9 mouse cellular contexts compared by ENCODE assay signal in the genomic region with DNA sequence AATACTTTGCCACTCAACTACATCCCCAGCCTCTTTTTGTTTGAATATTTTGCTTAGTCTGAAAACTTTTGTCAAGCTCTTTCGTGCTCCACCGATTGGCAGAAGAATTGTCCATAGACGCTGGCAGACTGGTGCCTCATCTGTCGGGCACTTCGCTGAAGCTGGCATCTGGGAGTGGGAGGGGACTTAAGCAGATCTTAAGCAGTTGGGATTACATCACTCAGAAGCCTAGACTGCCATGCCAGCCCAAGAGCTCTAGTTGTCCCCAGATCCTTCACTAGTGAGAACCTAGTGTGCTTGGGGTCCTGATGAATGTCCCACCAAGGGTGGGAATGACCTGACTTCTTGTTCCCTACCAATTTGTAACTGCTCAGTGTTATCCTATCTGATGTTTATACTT.
DNase-seq lines count a peak whose midpoint lies in the region; ATAC-seq lines count a peak whose summit lies in the region.
"Had no signal": no experiment of that assay in that cellular context is flagged by ENCODE, and none has a peak within 500 bp of the region (broad histone marks: within the 10 kb centered on the region; RNA-seq: fewer than 3 reads in every experiment).

No protein-coding gene starts in this region.

- H3K4me3 ChIP-seq in midbrain, embryonic 14.5 days (replicated peaks; ENCODE audit: low read depth, low read length): no peak overlapping the region
- H3K4me3 ChIP-seq: heart, embryonic 15.5 days had no signal

- ATAC-seq in midbrain, embryonic 14.5 days (ENCODE audit: low FRiP score, low TSS enrichment): no peak

- no peaks in the 10 kb centered on the region for H3K9me3 ChIP-seq in midbrain, embryonic 14.5 days (ENCODE audit: control insufficient read depth, low read length)
- H3K9me3 ChIP-seq: heart, embryonic 15.5 days had no signal

- no peak overlapping the region for H3K9ac ChIP-seq in midbrain, embryonic 14.5 days (replicated peaks; ENCODE audit: low read length)
- H3K9ac ChIP-seq: heart, embryonic 15.5 days had no signal

- H3K4me1 ChIP-seq in midbrain, embryonic 14.5 days (ENCODE audit: control insufficient read depth, insufficient read depth, low read length): peaks cover 73% of the 10 kb centered on the region

- H3K27ac ChIP-seq in midbrain, embryonic 14.5 days (replicated peaks; ENCODE audit: low read depth, low read length): peak overlapping the region; percentile 87
- H3K27ac ChIP-seq: heart, embryonic 15.5 days had no signal

- DNase-seq in right cerebral cortex, adult 18-20 months: peak; percentile 66
- DNase-seq in right cerebral cortex, postnatal 4 days: no peak
- peak; percentile 66 to 75 for DNase-seq in layer of hippocampus, adult 18-20 months (ENCODE audit: low spot score in 2 of 2)
- peak; percentile 53 for DNase-seq in midbrain, embryonic 14.5 days
- DNase-seq in thymus, postnatal 36 days: no peak
- DNase-seq in heart, adult 18-20 months: no peak
- no peak for DNase-seq in urinary bladder, postnatal 10 days (ENCODE audit: low spot score)
- no peak for DNase-seq in adrenal gland, adult 8-10 months

- no peaks in the 10 kb centered on the region for H3K36me3 ChIP-seq in midbrain, embryonic 14.5 days (ENCODE audit: control insufficient read depth, insufficient read depth, low read length)
- H3K36me3 ChIP-seq: heart, embryonic 15.5 days had no signal

- H3K4me2 ChIP-seq in midbrain, embryonic 14.5 days (ENCODE audit: low read length): peak overlapping the region; percentile 53
- H3K4me2 ChIP-seq: heart, embryonic 15.5 days had no signal

- no peaks in the 10 kb centered on the region for H3K27me3 ChIP-seq in midbrain, embryonic 14.5 days (ENCODE audit: control insufficient read depth, insufficient read depth, low read length)
- H3K27me3 ChIP-seq: heart, embryonic 15.5 days had no signal

- 22% methylated on average over 5 of the region's 5 CpGs for WGBS in midbrain, embryonic 14.5 days

Comparison
In these comparisons a context has a peak if more than half of its experiments do, and no peak if none do; other contexts are left out.
1. DNase-seq: peak in right cerebral cortex, adult 18-20 months (single experiment), layer of hippocampus, adult 18-20 months (2 of 2) and midbrain, embryonic 14.5 days (single experiment); none in right cerebral cortex, postnatal 4 days (single experiment), thymus, postnatal 36 days (0 of 2), heart, adult 18-20 months (0 of 2), urinary bladder, postnatal 10 days (single experiment) and adrenal gland, adult 8-10 months (single experiment).